Mouse (Mus musculus) midbrain, embryonic 11.5 days (tissue): ENCODE measurements around the gene Pptc7. TPM values are rescaled to one million over a fixed set of nuclear protein-coding genes. Genes with fewer than 3 reads are reported as not detected.

Source experiments
- ATAC-seq: fragments of 200-750 bp; cut with Nextera tagmentation; 2 replicates; pipeline ENCODE4 v1.8.0; 2017; ENCODE audit warnings: moderate TSS enrichment, moderate library complexity; ENCODE audit not compliant: low FRiP score
- DNase-seq: peaks from one replicate; pipeline ENCODE4 v3.0.0; 2015; ENCODE audit warnings: low spot score; ENCODE audit errors: missing footprints
- H3K27ac ChIP-seq: fragments of 300-500 bp; sonication (generic); 2 replicates; pipeline ENCODE4 v1.5.1; 2014; ENCODE audit warnings: low read depth, low read length
- H3K27me3 ChIP-seq: fragments of 300-500 bp; sonication (generic); 2 replicates; pipeline ENCODE4 v1.6.1; 2014; ENCODE audit warnings: mild to moderate bottlenecking, low read length, moderate library complexity, mixed read lengths; ENCODE audit not compliant: control insufficient read depth, insufficient read depth
- H3K36me3 ChIP-seq: fragments of 300-500 bp; sonication (generic); 2 replicates; pipeline ENCODE4 v1.6.1; 2014; ENCODE audit warnings: mild to moderate bottlenecking, low read length, moderate library complexity, mixed read lengths; ENCODE audit not compliant: control insufficient read depth, insufficient read depth
- H3K4me1 ChIP-seq: fragments of 300-500 bp; sonication (generic); 2 replicates; pipeline ENCODE4 v1.6.1; 2014; ENCODE audit warnings: low read length; ENCODE audit not compliant: control insufficient read depth, insufficient read depth
- H3K4me2 ChIP-seq: fragments of 300-500 bp; sonication (generic); 2 replicates; pipeline ENCODE4 v1.6.1; 2014; ENCODE audit warnings: mild to moderate bottlenecking, moderate library complexity
- H3K4me3 ChIP-seq: fragments of 300-500 bp; sonication (generic); 2 replicates; pipeline ENCODE4 v1.5.1; 2014; ENCODE audit warnings: low read depth, low read length
- H3K9ac ChIP-seq: fragments of 300-500 bp; sonication (generic); 2 replicates; pipeline ENCODE4 v1.6.1; 2014; ENCODE audit warnings: low read length
- H3K9me3 ChIP-seq: fragments of 300-500 bp; sonication (generic); 2 replicates; pipeline ENCODE4 v1.6.1; 2016; ENCODE audit warnings: low read length; ENCODE audit not compliant: control insufficient read depth
- WGBS: fragments of 180-500 bp; shearing (Covaris S2); extraction: QIAGEN DNeasy Blood & Tissue Kit; methylation state at CpG from one replicate; pipeline ENCODE4 v1.1.7; 2014; 5-methylcytosine and 5-hydroxymethylcytosine counted together
- polyA plus RNA-seq: library from polyadenylated mRNA; unstranded; fragments of >200 nt; fragmentation: Nextera tagmentation; extraction: Ambion mirVana; gene quantifications from 2 replicates; pipeline ENCODE4 v1.2.1, GENCODE M21; 2014

The Pptc7 gene
- polyA plus RNA-seq, 1 experiment from 2014 or later: 7.6 TPM

- Histone ChIP-seq H3K27me3 (no peaks in the 10 kb centered on the region), H3K27ac (no peak overlapping the region), H3K4me3 (no peak overlapping the region), H3K9me3 (no peaks in the 10 kb centered on the region; the same call in 1 of the 2 replicates), H3K4me2 (no peak overlapping the region), H3K4me1 (peaks cover 15% of the 10 kb centered on the region), H3K9ac (no peak overlapping the region), H3K36me3 (no peaks in the 10 kb centered on the region)
- ATAC-seq (no peak), DNase-seq (no peak)
- 91% methylated on average over 4 of the region's 4 CpGs for WGBS
These were observed 4.1 kb downstream of the Pptc7 start for GRCm38 (mm10) chr5:122288147-122288811.

GRCm38 (mm10) chr5:122291149-122291548 lies 7.0 kb downstream of the Pptc7 start:
- Histone ChIP-seq H3K4me2 (no peak overlapping the region), H3K4me3 (no peak overlapping the region), H3K27me3 (no peaks in the 10 kb centered on the region), H3K9ac (no peak overlapping the region), H3K9me3 (no peaks in the 10 kb centered on the region; the same call in 1 of the 2 replicates), H3K4me1 (peaks cover 21% of the 10 kb centered on the region), H3K36me3 (no peaks in the 10 kb centered on the region), H3K27ac (no peak overlapping the region)
- 71% methylated on average over 6 of the region's 6 CpGs for WGBS
- ATAC-seq (no peak), DNase-seq (no peak)

- no peak overlapping the region for H3K4me3 ChIP-seq
- H3K9ac ChIP-seq: no peak overlapping the region
- H3K36me3 ChIP-seq: no peaks in the 10 kb centered on the region
- no peak overlapping the region for H3K4me2 ChIP-seq
- H3K27me3 ChIP-seq: no peaks in the 10 kb centered on the region
- 83% methylated on average over 17 of the region's 17 CpGs for WGBS
- DNase-seq: no peak
- no peaks in the 10 kb centered on the region; the same call in 1 of the 2 replicates for H3K9me3 ChIP-seq
- peaks cover 19% of the 10 kb centered on the region for H3K4me1 ChIP-seq
- no peak for ATAC-seq
- H3K27ac ChIP-seq: no peak overlapping the region
These were observed 7.6 kb downstream of the Pptc7 start for GRCm38 (mm10) chr5:122291553-122292339.

- no peak for ATAC-seq
- no peak for DNase-seq
- Histone ChIP-seq H3K9me3 (no peaks in the 10 kb centered on the region; the same call in 1 of the 2 replicates), H3K4me3 (no peak overlapping the region), H3K4me1 (peaks cover 19% of the 10 kb centered on the region), H3K27me3 (no peaks in the 10 kb centered on the region), H3K4me2 (no peak overlapping the region), H3K27ac (no peak overlapping the region), H3K36me3 (no peaks in the 10 kb centered on the region), H3K9ac (no peak overlapping the region)
- WGBS: 81% methylated on average over 6 of the region's 6 CpGs
These were observed 9.0 kb downstream of the Pptc7 start for GRCm38 (mm10) chr5:122293131-122293530.

GRCm38 (mm10) chr5:122294219-122294735 lies 10.1 kb downstream of the Pptc7 start:
- H3K36me3 ChIP-seq: no peaks in the 10 kb centered on the region
- DNase-seq (no peak), ATAC-seq (no peak)
- no peak overlapping the region for H3K4me2 ChIP-seq
- no peak overlapping the region for H3K4me3 ChIP-seq
- H3K9ac ChIP-seq: no peak overlapping the region
- no peaks in the 10 kb centered on the region; the same call in 1 of the 2 replicates for H3K9me3 ChIP-seq
- 70% methylated on average over 3 of the region's 3 CpGs for WGBS
- no peaks in the 10 kb centered on the region for H3K27me3 ChIP-seq
- peaks cover 19% of the 10 kb centered on the region for H3K4me1 ChIP-seq
- H3K27ac ChIP-seq: no peak overlapping the region; the same call in 1 of the 2 replicates

GRCm38 (mm10) chr5:122295113-122295935 lies 11.2 kb downstream of the Pptc7 start:
- no peak overlapping the region; the same call in 1 of the 2 replicates for H3K27ac ChIP-seq
- no peaks in the 10 kb centered on the region for H3K36me3 ChIP-seq
- ATAC-seq (no peak), DNase-seq (no peak)
- H3K4me2 ChIP-seq: no peak overlapping the region
- H3K27me3 ChIP-seq: no peaks in the 10 kb centered on the region
- no peak overlapping the region for H3K9ac ChIP-seq
- H3K4me1 ChIP-seq: peaks cover 19% of the 10 kb centered on the region
- whole genome bisulfite sequencing: 77% methylated on average over 14 of the region's 14 CpGs
- no peaks in the 10 kb centered on the region for H3K9me3 ChIP-seq
- no peak overlapping the region for H3K4me3 ChIP-seq

- no peaks in the 10 kb centered on the region for H3K27me3 ChIP-seq
- peaks cover 3% of the 10 kb centered on the region for H3K4me1 ChIP-seq
- no peak for DNase-seq
- no peak for ATAC-seq
- H3K4me2 ChIP-seq: no peak overlapping the region
- H3K36me3 ChIP-seq: no peaks in the 10 kb centered on the region
- no peaks in the 10 kb centered on the region for H3K9me3 ChIP-seq
- H3K4me3 ChIP-seq: no peak overlapping the region
- no peak overlapping the region for H3K27ac ChIP-seq
- no peak overlapping the region for H3K9ac ChIP-seq
- WGBS: 94% methylated on average over 6 of the region's 6 CpGs
These were observed 15.9 kb downstream of the Pptc7 start for GRCm38 (mm10) chr5:122300071-122300518.

GRCm38 (mm10) chr5:122302810-122303745 lies 18.9 kb downstream of the Pptc7 start:
- no peak overlapping the region for H3K9ac ChIP-seq
- no peaks in the 10 kb centered on the region for H3K9me3 ChIP-seq
- H3K4me3 ChIP-seq: no peak overlapping the region
- no peaks in the 10 kb centered on the region for H3K36me3 ChIP-seq
- H3K4me1 ChIP-seq: no peaks in the 10 kb centered on the region
- ATAC-seq: no peak
- no peaks in the 10 kb centered on the region for H3K27me3 ChIP-seq
- no peak overlapping the region for H3K4me2 ChIP-seq
- DNase-seq: no peak
- H3K27ac ChIP-seq: no peak overlapping the region
- WGBS: 82% methylated on average over 17 of the region's 17 CpGs
